Mouse (Mus musculus): ENCODE data around the gene Fam124a. TPM values are rescaled to one million over a fixed set of nuclear protein-coding genes. Genes with fewer than 3 reads are reported as not detected.
A peak's percentile ranks its signal among the peaks of the same experiment; 100 is the strongest.
"Not testable (repeated sequence)": the region's sequence is repeated elsewhere in the genome, so short reads cannot be mapped to it uniquely, and the experiment has no call there.

Gene Fam124a
- polyA plus RNA-seq, 1 experiment, result 0.19 TPM

DNA sequence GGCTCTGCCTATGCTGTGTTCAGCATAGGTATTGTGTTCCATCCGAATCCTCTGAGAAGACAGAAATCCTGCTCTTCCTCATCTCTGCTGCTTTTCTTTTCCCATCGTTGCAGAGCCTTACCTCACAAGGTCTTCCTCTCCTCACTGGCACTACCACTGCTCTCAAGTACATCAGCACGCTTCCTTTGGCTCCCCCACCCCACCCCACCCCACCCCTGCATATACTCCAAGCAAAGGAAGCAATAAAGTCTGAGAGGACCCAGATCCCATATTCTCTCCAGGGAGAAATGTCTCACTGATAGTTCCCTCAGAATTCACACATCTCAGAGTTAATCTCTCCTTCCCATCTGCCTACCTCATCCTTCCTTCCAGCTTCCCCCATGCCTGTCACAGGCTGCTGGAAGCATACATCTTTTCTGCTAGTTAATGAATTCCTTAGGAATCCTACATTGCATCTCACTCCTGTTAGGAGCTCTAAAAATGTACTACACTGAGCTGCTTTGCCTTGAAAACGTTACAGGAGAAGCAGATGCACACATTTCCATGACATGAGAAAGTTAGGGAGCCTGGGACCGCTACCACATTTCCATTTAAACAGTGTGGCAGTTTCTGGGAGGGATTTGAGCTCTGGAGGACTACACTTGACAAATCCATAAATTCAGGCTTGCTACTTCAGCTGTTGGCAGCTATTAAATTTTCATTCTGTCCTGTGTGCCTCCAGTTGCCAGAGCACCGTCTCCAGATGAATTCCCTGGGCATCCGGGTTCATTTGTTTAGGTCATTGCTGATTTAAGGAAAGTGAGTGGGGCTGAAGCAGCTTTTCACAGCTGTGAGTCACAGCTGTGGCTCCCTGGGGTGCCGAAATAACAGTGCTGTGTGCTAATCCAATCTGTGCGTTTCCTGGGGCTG is 82.2 kb downstream of the Fam124a start:
- Histone ChIP-seq H3K79me3 (ENCODE audit: low read depth) (no peaks in the 10 kb centered on the region), H3ac (ENCODE audit: control insufficient read depth, insufficient read length, low read depth) (no peak overlapping the region)

DNA sequence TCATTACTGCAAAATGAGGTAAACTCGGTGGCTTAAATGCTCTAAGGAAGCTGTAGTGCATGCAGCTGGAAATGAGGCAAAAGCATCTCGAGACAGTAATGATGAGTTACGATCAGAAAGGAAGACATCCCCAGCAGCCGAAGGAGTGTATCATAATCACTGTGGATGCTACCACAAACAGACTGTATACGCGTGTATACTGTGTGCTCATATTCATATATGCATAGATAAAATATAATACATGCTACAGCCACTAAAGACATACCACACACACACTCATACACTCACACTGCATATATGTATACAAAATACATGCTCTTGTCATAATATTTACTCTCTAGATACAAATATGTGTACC is 82.8 kb downstream of the Fam124a start:
- H3ac ChIP-seq (ENCODE audit: control insufficient read depth, insufficient read length, low read depth), result no peak overlapping the region
- no peaks in the 10 kb centered on the region for H3K27me3 ChIP-seq (ENCODE audit: control insufficient read depth, insufficient read depth, insufficient read length)
- no peak overlapping the region for H3K4me3 ChIP-seq (ENCODE audit: insufficient read depth, poor library complexity, severe bottlenecking)
- no peaks in the 10 kb centered on the region for H3K79me3 ChIP-seq (ENCODE audit: low read depth)
- H3K79me2 ChIP-seq (ENCODE audit: control insufficient read depth, insufficient read depth), result no peaks in the 10 kb centered on the region
- TF ChIP-seq CTCF (IDR thresholded peaks at IDR 0.05; ENCODE audit: control insufficient read depth, insufficient read depth, insufficient read length), result no peak
- no peak for TF ChIP-seq MAX (IDR thresholded peaks at IDR 0.05)
- no peak for TF ChIP-seq FOSL1 (IDR thresholded peaks at IDR 0.05; ENCODE audit: insufficient read depth, low read length, poor library complexity, severe bottlenecking)
- TF ChIP-seq USF1 (IDR thresholded peaks at IDR 0.05; ENCODE audit: low read depth), result no peak
- no peak for TF ChIP-seq MYOD1 (IDR thresholded peaks at IDR 0.05; ENCODE audit: control insufficient read depth, insufficient read length, low read depth)
- TF ChIP-seq MYOG (IDR thresholded peaks at IDR 0.05; ENCODE audit: control insufficient read depth, extremely low read depth, insufficient read length), result no peak
- TF ChIP-seq CEBPB (IDR thresholded peaks at IDR 0.05; ENCODE audit: low read depth), result no peak
- no peaks in the 10 kb centered on the region for H3K36me3 ChIP-seq (ENCODE audit: control insufficient read depth, insufficient read depth)

More for the DNA sequence above, 82.2 kb downstream of the Fam124a start:
- Histone ChIP-seq H3K27me3 (ENCODE audit: control insufficient read depth, insufficient read depth, insufficient read length) (no peaks in the 10 kb centered on the region), H3K4me3 (ENCODE audit: insufficient read depth, poor library complexity, severe bottlenecking) (no peak overlapping the region), H3K36me3 (ENCODE audit: control insufficient read depth, insufficient read depth) (no peaks in the 10 kb centered on the region), H3K79me2 (ENCODE audit: control insufficient read depth, insufficient read depth) (no peaks in the 10 kb centered on the region)
- TF ChIP-seq MYOD1 (IDR thresholded peaks at IDR 0.05; ENCODE audit: control insufficient read depth, insufficient read length, low read depth) (peak; percentile 59), MAX (IDR thresholded peaks at IDR 0.05) (peak; percentile 25), FOSL1 (IDR thresholded peaks at IDR 0.05; ENCODE audit: insufficient read depth, low read length, poor library complexity, severe bottlenecking) (no peak)

GRCm38 (mm10) chr14:62639111-62639510 is 83.6 kb downstream of the Fam124a start:
- H3K4me3 ChIP-seq (ENCODE audit: insufficient read depth, poor library complexity, severe bottlenecking), result no peak overlapping the region
- no peaks in the 10 kb centered on the region for H3K79me3 ChIP-seq (ENCODE audit: low read depth)
- no peak overlapping the region for H3ac ChIP-seq (ENCODE audit: control insufficient read depth, insufficient read length, low read depth)
- H3K79me2 ChIP-seq (ENCODE audit: control insufficient read depth, insufficient read depth), result no peaks in the 10 kb centered on the region
- no peaks in the 10 kb centered on the region for H3K36me3 ChIP-seq (ENCODE audit: control insufficient read depth, insufficient read depth)
- H3K27me3 ChIP-seq (ENCODE audit: control insufficient read depth, insufficient read depth, insufficient read length), result no peaks in the 10 kb centered on the region
- TF ChIP-seq USF1 (IDR thresholded peaks at IDR 0.05; ENCODE audit: low read depth) (no peak), FOSL1 (IDR thresholded peaks at IDR 0.05; ENCODE audit: insufficient read depth, low read length, poor library complexity, severe bottlenecking) (no peak), CTCF (IDR thresholded peaks at IDR 0.05; ENCODE audit: control insufficient read depth, insufficient read depth, insufficient read length) (no peak), CEBPB (IDR thresholded peaks at IDR 0.05; ENCODE audit: low read depth) (no peak), MAX (IDR thresholded peaks at IDR 0.05) (no peak), MYOG (IDR thresholded peaks at IDR 0.05; ENCODE audit: control insufficient read depth, extremely low read depth, insufficient read length) (no peak), MYOD1 (IDR thresholded peaks at IDR 0.05; ENCODE audit: control insufficient read depth, insufficient read length, low read depth) (no peak)

- Histone ChIP-seq H3K4me3 (ENCODE audit: insufficient read depth, poor library complexity, severe bottlenecking) (no peak overlapping the region), H3K79me3 (ENCODE audit: low read depth) (no peaks in the 10 kb centered on the region), H3K27me3 (ENCODE audit: control insufficient read depth, insufficient read depth, insufficient read length) (no peaks in the 10 kb centered on the region), H3ac (ENCODE audit: control insufficient read depth, insufficient read length, low read depth) (no peak overlapping the region), H3K36me3 (ENCODE audit: control insufficient read depth, insufficient read depth) (no peaks in the 10 kb centered on the region), H3K79me2 (ENCODE audit: control insufficient read depth, insufficient read depth) (no peaks in the 10 kb centered on the region)
- no peak for TF ChIP-seq USF1 (IDR thresholded peaks at IDR 0.05; ENCODE audit: low read depth)
- TF ChIP-seq MAX (IDR thresholded peaks at IDR 0.05), result no peak
- TF ChIP-seq CTCF (IDR thresholded peaks at IDR 0.05; ENCODE audit: control insufficient read depth, insufficient read depth, insufficient read length), result no peak
- no peak for TF ChIP-seq FOSL1 (IDR thresholded peaks at IDR 0.05; ENCODE audit: insufficient read depth, low read length, poor library complexity, severe bottlenecking)
- TF ChIP-seq MYOD1 (IDR thresholded peaks at IDR 0.05; ENCODE audit: control insufficient read depth, insufficient read length, low read depth), result no peak
- no peak for TF ChIP-seq MYOG (IDR thresholded peaks at IDR 0.05; ENCODE audit: control insufficient read depth, extremely low read depth, insufficient read length)
- TF ChIP-seq CEBPB (IDR thresholded peaks at IDR 0.05; ENCODE audit: low read depth), result no peak
These were observed 84.0 kb downstream of the Fam124a start for GRCm38 (mm10) chr14:62639551-62639950.

GRCm38 (mm10) chr14:62640396-62640795 is 84.9 kb downstream of the Fam124a start:
- H3ac ChIP-seq (ENCODE audit: control insufficient read depth, insufficient read length, low read depth), result no peak overlapping the region
- H3K79me3 ChIP-seq (ENCODE audit: low read depth), result no peaks in the 10 kb centered on the region
- H3K27me3 ChIP-seq (ENCODE audit: control insufficient read depth, insufficient read depth, insufficient read length), result no peaks in the 10 kb centered on the region
- TF ChIP-seq CEBPB (IDR thresholded peaks at IDR 0.05; ENCODE audit: low read depth), result no peak
- TF ChIP-seq MAX (IDR thresholded peaks at IDR 0.05), result no peak
- no peak for TF ChIP-seq USF1 (IDR thresholded peaks at IDR 0.05; ENCODE audit: low read depth)
- TF ChIP-seq CTCF (IDR thresholded peaks at IDR 0.05; ENCODE audit: control insufficient read depth, insufficient read depth, insufficient read length), result no peak
- no peak for TF ChIP-seq MYOG (IDR thresholded peaks at IDR 0.05; ENCODE audit: control insufficient read depth, extremely low read depth, insufficient read length)
- H3K79me2 ChIP-seq (ENCODE audit: control insufficient read depth, insufficient read depth), result no peaks in the 10 kb centered on the region
- H3K36me3 ChIP-seq (ENCODE audit: control insufficient read depth, insufficient read depth), result no peaks in the 10 kb centered on the region
- H3K4me3 ChIP-seq (ENCODE audit: insufficient read depth, poor library complexity, severe bottlenecking), result no peak overlapping the region

DNA sequence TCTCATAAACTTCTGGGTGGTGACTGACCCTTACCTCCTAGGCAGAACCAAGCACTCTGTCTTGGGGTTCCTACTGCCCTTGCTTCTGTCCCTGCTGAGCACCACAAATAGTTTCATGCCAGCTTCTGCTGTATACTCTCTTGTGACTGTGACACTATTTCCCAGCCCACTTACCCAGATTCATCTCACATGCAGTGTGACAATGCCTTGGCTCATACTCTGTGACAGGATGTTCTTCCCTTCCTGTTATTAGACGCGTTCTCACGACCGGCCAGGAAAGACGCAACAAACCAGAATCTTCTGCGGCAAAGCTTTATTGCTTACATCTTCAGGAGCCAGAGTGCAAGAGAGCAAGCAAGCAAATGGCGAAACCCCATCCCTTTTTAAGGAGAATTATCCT is 86.8 kb downstream of the Fam124a start:
- H3ac ChIP-seq (ENCODE audit: control insufficient read depth, insufficient read length, low read depth); H3K27me3 ChIP-seq (ENCODE audit: control insufficient read depth, insufficient read depth, insufficient read length); H3K4me3 ChIP-seq (ENCODE audit: insufficient read depth, poor library complexity, severe bottlenecking); H3K36me3 ChIP-seq (ENCODE audit: control insufficient read depth, insufficient read depth); H3K79me3 ChIP-seq (ENCODE audit: low read depth); H3K79me2 ChIP-seq (ENCODE audit: control insufficient read depth, insufficient read depth): not testable (repeated sequence)

Measured in C2C12 (cell line).